Mouse (Mus musculus) thymus, postnatal 36 days (tissue): ENCODE data around the gene H6pd.

Experiments used
- DNase-seq, 2 experiments: peaks; one replicate each; pipeline ENCODE4 v3.0.0; 2022; ENCODE audit warnings: mixed read lengths in 2 of 2

H6pd gene

GRCm38 (mm10) chr4:149942831-149943741 is 65.7 kb downstream of the H6pd start:
- DNase-seq, result no peak

GRCm38 (mm10) chr4:149941067-149941755 is 67.6 kb downstream of the H6pd start:
- no peak for DNase-seq

- DNase-seq, result no peak
These were observed 70.1 kb downstream of the H6pd start for GRCm38 (mm10) chr4:149938701-149939100.

GRCm38 (mm10) chr4:149936921-149937320 is 71.9 kb downstream of the H6pd start:
- no peak for DNase-seq

GRCm38 (mm10) chr4:149935470-149935869 is 73.4 kb downstream of the H6pd start:
- DNase-seq, result no peak

GRCm38 (mm10) chr4:149933519-149934245 is 75.1 kb downstream of the H6pd start:
- DNase-seq, result no peak

GRCm38 (mm10) chr4:149933025-149933424 is 75.8 kb downstream of the H6pd start:
- DNase-seq, result no peak

- no peak for DNase-seq
These were observed 76.6 kb downstream of the H6pd start for GRCm38 (mm10) chr4:149932108-149932815.

GRCm38 (mm10) chr4:149930755-149931154 is 78.1 kb downstream of the H6pd start:
- no peak for DNase-seq
